Mouse (Mus musculus) CH12.LX (cell line): ENCODE measurements around the gene Nlgn1.

Experiments
- CTCF ChIP-seq, 2 experiments: IDR thresholded peaks in 1 of 2; conservative IDR thresholded peaks in 1 of 2; 2 replicates each; pipeline ENCODE4 v1.5.1; 2011 to 2012; ENCODE audit warnings: low read depth in 2 of 2, low read length in 2 of 2, improper control_type of control experiment in 1 of 2, inconsistent platforms in 1 of 2, mild to moderate bottlenecking in 1 of 2, moderate library complexity in 1 of 2
- EP300 ChIP-seq: IDR thresholded peaks from 2 replicates; pipeline ENCODE4 v1.6.1; 2011; ENCODE audit warnings: low read length, improper control_type of control experiment
- MAFK ChIP-seq: IDR thresholded peaks from 2 replicates; pipeline ENCODE4 v1.6.1; 2011; ENCODE audit warnings: low read length, improper control_type of control experiment; ENCODE audit not compliant: insufficient replicate concordance
- MYC ChIP-seq: IDR thresholded peaks from 2 replicates; pipeline ENCODE4 v1.6.1; 2011; ENCODE audit warnings: low read depth, mild to moderate bottlenecking, improper control_type of control experiment, low read length
- ZC3H11A ChIP-seq: IDR thresholded peaks from 2 replicates; pipeline ENCODE4 v1.6.1; 2012; ENCODE audit warnings: low read depth, mild to moderate bottlenecking, inconsistent platforms, low read length, improper control_type of control experiment
- ZMIZ1 ChIP-seq: IDR thresholded peaks from 2 replicates; pipeline ENCODE4 v1.6.1; 2012; ENCODE audit warnings: low read depth, mild to moderate bottlenecking, inconsistent platforms, low read length, improper control_type of control experiment

- TF ChIP-seq ZMIZ1 (no peak), EP300 (no peak), MYC (no peak), MAFK (no peak), CTCF (conservative IDR thresholded peaks at IDR 0.05 in 1 of 2, IDR thresholded peaks at IDR 0.05 in 1 of 2; ENCODE audit: low read depth in 2 of 2, low read length in 2 of 2) (peak in 1 of 2 experiments; percentile 48; a peak in 2 of 4 replicates), ZC3H11A (no peak)
Measured at GRCm38 (mm10) chr3:25653010-25653409, 679.2 kb downstream of the Nlgn1 start.
